Mouse (Mus musculus) spleen, adult 2 months (tissue): ENCODE results near the gene Sirpa. TPM values are rescaled to one million over a fixed set of nuclear protein-coding genes. Genes with fewer than 3 reads are reported as not detected.
A peak's percentile ranks its signal among the peaks of the same experiment; 100 is the strongest.

ENCODE experiments used
- DNase-seq, 2 experiments: peaks; one replicate each; pipeline versions ENCODE4 v3.0.0 to v3.0.0-alpha.2; 2012 to 2021; ENCODE audit warnings: low spot score in 2 of 2, low read depth in 1 of 2
- H3K27ac ChIP-seq: fragments of 200-500 bp; 2 replicates; pipeline ENCODE4 v1.5.1; 2012; ENCODE audit warnings: low read length, inconsistent platforms; ENCODE audit not compliant: insufficient read depth
- H3K27me3 ChIP-seq: fragments of 200-500 bp; 2 replicates; pipeline ENCODE4 v1.6.1; 2012; ENCODE audit warnings: mild to moderate bottlenecking, moderate library complexity, low read length, inconsistent platforms; ENCODE audit not compliant: control insufficient read depth, insufficient read depth
- H3K36me3 ChIP-seq: fragments of 200-500 bp; 2 replicates; pipeline ENCODE4 v1.6.1; 2012; ENCODE audit warnings: mild to moderate bottlenecking, low read length, inconsistent platforms; ENCODE audit not compliant: control insufficient read depth, insufficient read depth
- H3K4me1 ChIP-seq: fragments of 200-500 bp; 2 replicates; pipeline ENCODE4 v1.6.1; 2011; ENCODE audit warnings: inconsistent platforms; ENCODE audit not compliant: control insufficient read depth, insufficient read depth, insufficient read length
- H3K4me3 ChIP-seq: fragments of 200-500 bp; 2 replicates; pipeline ENCODE4 v1.5.1; 2011; ENCODE audit warnings: mild to moderate bottlenecking, inconsistent platforms; ENCODE audit not compliant: insufficient read depth, insufficient read length; ENCODE audit errors: extremely low read depth
- CTCF ChIP-seq: fragments of 200-500 bp; IDR thresholded peaks from 2 replicates; pipeline ENCODE4 v1.5.1; 2011; ENCODE audit warnings: mild to moderate bottlenecking, inconsistent platforms; ENCODE audit not compliant: insufficient read depth, insufficient read length, insufficient replicate concordance; ENCODE audit errors: extremely low read depth
- POLR2A ChIP-seq: fragments of 200-500 bp; IDR thresholded peaks from 2 replicates; pipeline ENCODE4 v1.6.1; 2011; ENCODE audit warnings: low read depth, low read length, inconsistent platforms
- WGBS: fragments of 180-500 bp; shearing (Covaris S2); methylation state at CpG from one replicate; pipeline ENCODE4 v1.1.7; 2018; 5-methylcytosine and 5-hydroxymethylcytosine counted together
- polyA plus RNA-seq: library from polyadenylated mRNA; depleted of rRNA; stranded (reverse); fragments of >200 nt; gene quantifications from 2 replicates; pipeline ENCODE4 v1.2.3, GENCODE M21; 2012; rRNA removed

The Sirpa gene
- polyA plus RNA-seq, result 143 and 145 TPM in 2 replicates

DNA sequence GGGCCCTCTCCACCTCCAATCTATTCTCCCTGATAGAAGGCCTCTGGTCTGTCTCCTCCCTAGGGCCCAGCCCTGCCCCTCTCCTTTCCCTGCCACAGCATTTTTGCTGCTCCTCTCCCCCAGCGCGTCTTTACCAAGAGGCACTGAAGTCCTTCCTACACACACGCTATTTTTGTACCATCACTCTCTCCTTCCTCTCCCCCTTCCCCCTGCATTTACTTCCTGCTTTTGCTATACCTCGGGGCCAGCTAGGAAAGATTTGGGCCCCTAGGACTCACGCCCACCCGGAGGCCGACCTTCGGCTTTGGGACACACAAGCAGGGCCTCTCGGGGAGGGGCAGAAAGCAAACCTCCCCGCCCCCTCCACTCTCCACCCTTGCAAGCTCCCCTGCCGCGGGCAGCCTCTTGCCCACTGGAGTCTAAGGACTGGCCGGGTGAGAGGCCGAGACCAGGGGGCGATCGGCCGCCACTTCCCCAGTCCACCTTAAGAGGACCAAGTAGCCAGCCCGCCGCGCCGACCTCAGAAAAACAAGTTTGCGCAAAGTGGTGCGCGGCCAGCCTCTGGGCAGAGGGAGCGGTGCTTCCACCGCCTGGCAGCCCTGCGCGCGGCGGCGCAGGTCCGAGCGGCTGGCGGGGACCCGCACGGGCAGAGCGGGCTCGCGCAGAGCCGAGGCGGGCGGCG is at the start of gene Sirpa:
TSS of gene Sirpa (plus strand) at position 377 of the 682 bp plus-strand sequence.
- TF ChIP-seq POLR2A (no peak; the same call in 1 of the 2 replicates), CTCF (no peak)
- Histone ChIP-seq H3K36me3 (no peaks in the 10 kb centered on the region), H3K27ac (peak within 1 kb of the TSS; percentile 78), H3K4me1 (peaks cover 10% of the 10 kb centered on the region; the same call in 1 of the 2 replicates), H3K27me3 (peaks cover 8% of the 10 kb centered on the region; the same call in 1 of the 2 replicates), H3K4me3 (peak within 1 kb of the TSS; percentile 68)
- 1% methylated on average over 33 of the region's 43 CpGs for WGBS
- peak in 1 of 2 experiments; percentile 44 for DNase-seq

GRCm38 (mm10) chr2:129544448-129544847 is 48.2 kb upstream of the Sirpa start:
- no peaks in the 10 kb centered on the region for H3K27me3 ChIP-seq
- TF ChIP-seq POLR2A, result no peak
- no peak for TF ChIP-seq CTCF
- no peak for DNase-seq
- no peaks in the 10 kb centered on the region for H3K4me1 ChIP-seq
- no peak overlapping the region for H3K4me3 ChIP-seq
- H3K27ac ChIP-seq, result no peak overlapping the region
- H3K36me3 ChIP-seq, result no peaks in the 10 kb centered on the region
- 88% methylated on average over 4 of the region's 4 CpGs for WGBS

DNA sequence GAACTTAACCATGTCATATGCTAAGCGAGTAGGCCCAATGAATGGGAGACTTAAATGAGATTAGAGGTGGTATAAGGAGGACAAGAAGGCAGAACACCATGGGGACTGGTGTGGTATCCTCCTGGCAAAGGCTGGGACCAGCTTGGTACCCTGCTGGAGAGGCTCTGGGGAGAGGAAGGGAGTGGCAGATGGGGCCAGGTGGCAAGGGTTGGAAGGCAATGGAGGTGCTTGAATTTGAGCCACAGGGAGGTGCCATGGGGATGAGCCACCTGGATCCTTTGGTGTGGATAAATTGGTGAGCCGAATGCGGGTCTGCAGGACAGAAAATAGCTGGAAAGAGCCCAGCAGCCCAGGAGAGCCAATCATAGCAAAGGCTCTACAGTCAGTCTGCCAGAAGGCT is 47.7 kb upstream of the Sirpa start:
- Histone ChIP-seq H3K27me3 (no peaks in the 10 kb centered on the region), H3K27ac (no peak overlapping the region), H3K36me3 (no peaks in the 10 kb centered on the region), H3K4me1 (no peaks in the 10 kb centered on the region), H3K4me3 (no peak overlapping the region)
- DNase-seq, result no peak
- 84% methylated on average over 3 of the region's 3 CpGs for WGBS
- TF ChIP-seq CTCF, result no peak
- no peak for TF ChIP-seq POLR2A

DNA sequence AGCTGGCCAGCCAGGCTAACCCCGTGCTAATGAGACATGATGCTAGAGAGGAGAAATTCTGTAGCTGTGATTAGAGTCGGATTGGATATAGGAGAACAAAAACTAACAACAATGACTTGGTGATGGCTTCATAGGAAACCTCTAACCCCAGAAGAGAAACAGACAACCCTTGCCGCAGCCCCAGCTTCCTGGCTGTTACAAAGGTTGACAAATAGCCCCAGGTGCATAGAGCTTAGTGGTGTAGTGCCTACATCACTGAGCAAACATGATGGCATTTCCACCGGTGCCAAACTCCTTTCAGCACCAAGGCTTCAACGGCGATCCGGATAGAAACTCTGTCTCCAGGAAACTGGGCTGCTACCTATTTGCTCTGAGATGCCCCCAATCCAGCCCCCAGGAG is 47.0 kb upstream of the Sirpa start:
- H3K4me3 ChIP-seq, result no peak overlapping the region
- H3K4me1 ChIP-seq, result no peaks in the 10 kb centered on the region
- no peak overlapping the region for H3K27ac ChIP-seq
- 69% methylated on average over 7 of the region's 7 CpGs for WGBS
- TF ChIP-seq POLR2A (no peak), CTCF (no peak)
- no peaks in the 10 kb centered on the region for H3K36me3 ChIP-seq
- no peak for DNase-seq
- no peaks in the 10 kb centered on the region for H3K27me3 ChIP-seq

DNA sequence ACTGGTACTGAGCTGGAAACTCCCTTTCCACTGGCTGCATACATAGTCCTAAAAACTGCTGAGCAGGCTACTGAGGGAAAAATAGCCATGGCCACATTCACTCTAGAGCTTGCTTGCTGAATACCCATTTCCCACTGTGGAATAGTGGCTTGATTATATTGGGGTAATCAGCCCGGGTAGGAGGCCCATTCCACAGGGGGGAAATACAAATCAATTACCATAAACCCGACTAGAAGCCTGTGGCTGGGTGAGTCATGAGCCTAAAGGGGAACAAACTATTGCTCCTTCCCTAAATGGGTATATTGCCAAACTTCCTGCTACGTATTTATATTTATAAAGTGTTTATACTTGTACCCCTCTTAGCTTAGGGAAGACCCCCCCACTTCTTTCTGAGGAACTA is 45.9 kb upstream of the Sirpa start:
- H3K27me3 ChIP-seq, result no peaks in the 10 kb centered on the region
- 21% methylated on average over 3 of the region's 3 CpGs for WGBS
- H3K27ac ChIP-seq, result no peak overlapping the region
- no peak for DNase-seq
- no peak overlapping the region for H3K4me3 ChIP-seq
- no peak for TF ChIP-seq CTCF
- TF ChIP-seq POLR2A, result no peak
- H3K4me1 ChIP-seq, result no peaks in the 10 kb centered on the region
- no peaks in the 10 kb centered on the region for H3K36me3 ChIP-seq

DNA sequence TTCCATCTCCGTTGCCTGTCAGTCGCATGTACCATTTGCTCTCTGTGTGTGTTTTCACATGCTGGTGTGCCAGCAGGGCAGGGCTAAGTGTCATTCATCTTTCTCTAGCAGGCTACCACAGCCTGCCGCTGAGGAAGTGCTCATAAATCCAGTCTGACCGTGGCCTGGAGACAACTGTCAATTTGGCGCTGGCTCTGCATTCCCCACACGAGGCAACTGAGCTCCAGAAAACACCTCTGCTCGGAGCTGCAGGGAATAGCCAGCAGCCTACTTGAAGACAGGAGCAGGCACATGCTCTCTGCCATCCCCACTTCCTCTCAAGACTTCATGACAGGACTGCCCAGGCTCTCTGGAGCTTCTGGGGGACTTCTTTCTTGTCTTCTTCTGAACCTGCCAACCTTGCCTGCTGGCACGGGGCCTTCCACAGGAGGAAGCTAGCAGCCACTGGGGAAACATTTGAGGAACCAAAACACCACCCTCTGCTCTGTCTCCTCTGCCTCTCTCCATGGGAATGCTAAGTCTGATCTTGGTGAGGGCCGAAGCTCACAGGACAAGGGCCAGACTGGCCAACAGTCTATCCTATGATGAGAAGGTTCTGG is 43.0 kb upstream of the Sirpa start:
- no peak overlapping the region for H3K4me3 ChIP-seq
- no peak for TF ChIP-seq CTCF
- TF ChIP-seq POLR2A, result no peak

DNA sequence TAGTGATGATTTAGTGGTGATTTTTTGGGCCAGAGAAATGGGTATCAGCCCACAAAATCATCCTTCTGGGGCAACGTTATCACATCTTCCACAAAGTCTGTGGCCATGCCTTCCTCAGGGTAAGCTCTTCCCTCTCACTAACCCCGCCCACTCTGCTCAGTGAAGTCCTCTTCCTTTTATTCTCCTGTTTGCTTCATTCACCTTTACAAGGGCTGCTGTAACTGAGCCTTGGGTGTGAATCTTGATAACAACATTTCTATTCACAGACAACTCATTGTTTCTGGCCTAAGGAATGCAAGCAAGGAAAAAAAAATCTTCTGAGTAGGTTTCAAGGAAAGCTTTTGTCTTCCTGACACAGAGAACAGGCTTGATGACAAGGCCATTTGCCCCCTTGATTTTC is 41.9 kb upstream of the Sirpa start:
- no peaks in the 10 kb centered on the region for H3K36me3 ChIP-seq
- DNase-seq, result no peak
- TF ChIP-seq CTCF, result no peak
- TF ChIP-seq POLR2A, result no peak
- no peaks in the 10 kb centered on the region for H3K4me1 ChIP-seq
- H3K27me3 ChIP-seq, result no peaks in the 10 kb centered on the region
- H3K4me3 ChIP-seq, result no peak overlapping the region
- WGBS, result 50% methylated on average over 2 of the region's 2 CpGs
- H3K27ac ChIP-seq, result no peak overlapping the region

More for the DNA sequence above, 43.0 kb upstream of the Sirpa start:
- peak overlapping the region; percentile 45 for H3K27ac ChIP-seq
- no peaks in the 10 kb centered on the region for H3K4me1 ChIP-seq
- no peaks in the 10 kb centered on the region for H3K36me3 ChIP-seq
- no peaks in the 10 kb centered on the region for H3K27me3 ChIP-seq
- DNase-seq, result no peak
- 24% methylated on average over 9 of the region's 9 CpGs for WGBS
